Mouse (Mus musculus): Measurements from ENCODE around the gene Nfkb1. TPM values are rescaled to one million over a fixed set of nuclear protein-coding genes. Genes with fewer than 3 reads are reported as not detected.

Gene Nfkb1
- polyA plus RNA-seq, 1 experiment from 2014 or later: 10.2 TPM

GRCm38 (mm10) chr3:135607660-135608473, 83.5 kb downstream of the Nfkb1 start:
- ATAC-seq (ENCODE audit: low FRiP score): no peak
- H3K4me1 ChIP-seq (replicated peaks; ENCODE audit: control insufficient read depth, insufficient read depth, low read length): 0 out of 2 replicates have a peak, but pooled peaks cover 3% of the 10 kb centered on the region
- WGBS: 94% methylated on average over 24 of the region's 24 CpGs
- H3K4me3 ChIP-seq (replicated peaks; ENCODE audit: low read length): no peak overlapping the region
- no peak overlapping the region for H3K27ac ChIP-seq
- H3K36me3 ChIP-seq (replicated peaks; ENCODE audit: control insufficient read depth, insufficient read depth): peaks cover 66% of the 10 kb centered on the region
- DNase-seq (ENCODE audit: low spot score): no peak
- H3K9ac ChIP-seq: no peak overlapping the region
- no peaks in the 10 kb centered on the region for H3K27me3 ChIP-seq (ENCODE audit: control insufficient read depth, insufficient read depth, low read length)
- H3K4me2 ChIP-seq (replicated peaks): no peak overlapping the region
- H3K9me3 ChIP-seq (ENCODE audit: control insufficient read depth, low read length): no peaks in the 10 kb centered on the region

- Histone ChIP-seq H3K27me3 (ENCODE audit: control insufficient read depth, insufficient read depth, low read length) (no peaks in the 10 kb centered on the region), H3K27ac (no peak overlapping the region), H3K9me3 (ENCODE audit: control insufficient read depth, low read length) (no peaks in the 10 kb centered on the region), H3K4me1 (replicated peaks; ENCODE audit: control insufficient read depth, insufficient read depth, low read length) (0 out of 2 replicates have a peak, but pooled peaks cover 3% of the 10 kb centered on the region), H3K4me3 (replicated peaks; ENCODE audit: low read length) (no peak overlapping the region), H3K4me2 (replicated peaks) (no peak overlapping the region), H3K9ac (no peak overlapping the region), H3K36me3 (replicated peaks; ENCODE audit: control insufficient read depth, insufficient read depth) (peaks cover 66% of the 10 kb centered on the region)
- no peak for DNase-seq (ENCODE audit: low spot score)
- ATAC-seq (ENCODE audit: low FRiP score): no peak
- WGBS: 96% methylated on average over 9 of the region's 9 CpGs
Measured at GRCm38 (mm10) chr3:135607021-135607420, 84.3 kb downstream of the Nfkb1 start.

DNA sequence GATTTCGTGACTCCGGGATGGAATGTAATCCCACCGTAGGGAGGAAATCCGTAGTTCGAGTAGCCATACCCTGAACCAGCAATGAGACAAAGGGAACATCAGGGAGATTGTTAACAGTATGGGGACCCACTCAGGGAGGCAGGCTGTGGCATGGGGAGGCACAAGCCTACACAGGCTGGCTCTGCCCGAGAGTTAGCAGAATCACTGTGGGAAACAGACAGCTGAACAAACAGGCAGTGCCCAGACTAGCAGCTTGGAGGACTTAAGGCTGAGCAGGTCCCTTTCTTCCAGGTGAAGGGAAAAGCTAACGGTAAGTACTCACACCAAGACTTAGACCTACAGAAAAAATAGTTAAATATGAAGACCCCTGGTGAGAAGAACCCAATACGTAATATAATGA, 84.8 kb downstream of the Nfkb1 start:
- ATAC-seq (ENCODE audit: low FRiP score) (no peak), DNase-seq (ENCODE audit: low spot score) (no peak)
- Histone ChIP-seq H3K27ac (no peak overlapping the region), H3K4me2 (replicated peaks) (no peak overlapping the region), H3K36me3 (replicated peaks; ENCODE audit: control insufficient read depth, insufficient read depth) (peaks cover 68% of the 10 kb centered on the region), H3K9me3 (ENCODE audit: control insufficient read depth, low read length) (no peaks in the 10 kb centered on the region), H3K4me1 (replicated peaks; ENCODE audit: control insufficient read depth, insufficient read depth, low read length) (0 out of 2 replicates have a peak, but pooled peaks cover 3% of the 10 kb centered on the region), H3K9ac (no peak overlapping the region), H3K4me3 (replicated peaks; ENCODE audit: low read length) (no peak overlapping the region), H3K27me3 (ENCODE audit: control insufficient read depth, insufficient read depth, low read length) (no peaks in the 10 kb centered on the region)
- 88% methylated on average over 8 of the region's 8 CpGs for WGBS

GRCm38 (mm10) chr3:135605474-135605873, 85.9 kb downstream of the Nfkb1 start:
- no peak for DNase-seq (ENCODE audit: low spot score)
- no peak overlapping the region for H3K4me2 ChIP-seq (replicated peaks)
- H3K36me3 ChIP-seq (replicated peaks; ENCODE audit: control insufficient read depth, insufficient read depth): peaks cover 72% of the 10 kb centered on the region
- no peak overlapping the region for H3K4me3 ChIP-seq (replicated peaks; ENCODE audit: low read length)
- ATAC-seq (ENCODE audit: low FRiP score): no peak
- no peaks in the 10 kb centered on the region for H3K27me3 ChIP-seq (ENCODE audit: control insufficient read depth, insufficient read depth, low read length)
- H3K27ac ChIP-seq: no peak overlapping the region
- no peak overlapping the region for H3K9ac ChIP-seq
- 0 out of 2 replicates have a peak, but pooled peaks cover under 1% of the 10 kb centered on the region for H3K4me1 ChIP-seq (replicated peaks; ENCODE audit: control insufficient read depth, insufficient read depth, low read length)
- WGBS: 87% methylated on average over 4 of the region's 4 CpGs
- H3K9me3 ChIP-seq (ENCODE audit: control insufficient read depth, low read length): no peaks in the 10 kb centered on the region

- H3K9me3 ChIP-seq (ENCODE audit: control insufficient read depth, low read length): no peaks in the 10 kb centered on the region
- H3K27me3 ChIP-seq (ENCODE audit: control insufficient read depth, insufficient read depth, low read length): no peaks in the 10 kb centered on the region
- no peak for ATAC-seq (ENCODE audit: low FRiP score)
- no peak overlapping the region for H3K27ac ChIP-seq
- H3K36me3 ChIP-seq (replicated peaks; ENCODE audit: control insufficient read depth, insufficient read depth): peaks cover 70% of the 10 kb centered on the region
- H3K4me2 ChIP-seq (replicated peaks): no peak overlapping the region
- 90% methylated on average over 10 of the region's 10 CpGs for WGBS
- H3K4me1 ChIP-seq (replicated peaks; ENCODE audit: control insufficient read depth, insufficient read depth, low read length): no peaks in the 10 kb centered on the region
- H3K9ac ChIP-seq: no peak overlapping the region
- no peak overlapping the region for H3K4me3 ChIP-seq (replicated peaks; ENCODE audit: low read length)
- DNase-seq (ENCODE audit: low spot score): no peak
Measured at GRCm38 (mm10) chr3:135604626-135605417, 86.5 kb downstream of the Nfkb1 start.

DNA sequence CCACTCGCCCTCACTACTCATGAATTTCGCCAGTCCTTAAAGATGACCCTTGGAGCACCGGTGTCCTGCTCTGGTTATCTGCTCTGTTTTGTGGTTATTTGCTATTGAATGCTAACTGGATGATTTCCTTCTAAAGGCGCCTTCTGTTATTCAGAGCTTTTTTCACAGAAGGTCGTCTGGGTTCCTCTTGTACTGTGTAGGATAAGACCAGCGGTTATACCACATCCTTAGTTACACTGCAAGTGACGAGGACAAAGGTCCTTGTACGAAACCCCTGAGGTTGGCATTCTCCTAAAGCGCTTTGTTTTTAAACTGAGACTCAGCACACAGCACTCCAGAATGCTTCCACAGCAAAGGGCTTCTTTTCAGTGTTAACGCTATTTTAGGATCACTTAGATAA, 88.6 kb downstream of the Nfkb1 start:
- Histone ChIP-seq H3K4me2 (replicated peaks) (no peak overlapping the region), H3K4me3 (replicated peaks; ENCODE audit: low read length) (no peak overlapping the region), H3K9me3 (ENCODE audit: control insufficient read depth, low read length) (no peaks in the 10 kb centered on the region), H3K4me1 (replicated peaks; ENCODE audit: control insufficient read depth, insufficient read depth, low read length) (no peaks in the 10 kb centered on the region), H3K27me3 (ENCODE audit: control insufficient read depth, insufficient read depth, low read length) (no peaks in the 10 kb centered on the region), H3K36me3 (replicated peaks; ENCODE audit: control insufficient read depth, insufficient read depth) (peaks cover 70% of the 10 kb centered on the region), H3K9ac (no peak overlapping the region), H3K27ac (no peak overlapping the region)
- ATAC-seq (ENCODE audit: low FRiP score) (no peak), DNase-seq (ENCODE audit: low spot score) (no peak)
- WGBS: 78% methylated on average over 10 of the region's 10 CpGs

DNA sequence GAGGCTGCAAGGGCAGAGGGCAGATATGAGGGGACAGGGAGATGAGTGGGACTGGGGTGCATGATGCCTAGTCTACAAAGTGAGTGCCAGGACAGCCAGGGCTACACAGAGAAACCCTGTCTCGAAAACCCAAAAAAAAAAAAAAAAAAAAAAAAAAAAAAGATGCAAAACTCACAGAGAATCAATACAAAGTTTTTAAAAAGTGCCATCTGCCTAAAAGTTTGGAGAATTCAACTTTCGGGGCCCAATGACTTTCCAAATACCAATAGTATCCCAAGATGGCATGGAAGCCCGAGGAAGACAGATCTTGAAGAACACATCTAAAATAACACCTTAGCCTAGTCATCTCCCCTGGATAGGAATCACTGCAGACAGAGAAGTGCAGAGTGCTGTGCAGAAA, 93.0 kb downstream of the Nfkb1 start:
- H3K4me1 ChIP-seq (replicated peaks; ENCODE audit: control insufficient read depth, insufficient read depth, low read length): no peaks in the 10 kb centered on the region
- no peak overlapping the region for H3K27ac ChIP-seq
- peaks cover 51% of the 10 kb centered on the region for H3K36me3 ChIP-seq (replicated peaks; ENCODE audit: control insufficient read depth, insufficient read depth)
- no peaks in the 10 kb centered on the region for H3K27me3 ChIP-seq (ENCODE audit: control insufficient read depth, insufficient read depth, low read length)
- H3K4me3 ChIP-seq (replicated peaks; ENCODE audit: low read length): no peak overlapping the region
- DNase-seq (ENCODE audit: low spot score) (no peak), ATAC-seq (ENCODE audit: low FRiP score) (no peak)
- H3K9me3 ChIP-seq (ENCODE audit: control insufficient read depth, low read length): no peaks in the 10 kb centered on the region
- H3K4me2 ChIP-seq (replicated peaks): no peak overlapping the region
- H3K9ac ChIP-seq: no peak overlapping the region
- 81% methylated on average over 3 of the region's 3 CpGs for WGBS

DNA sequence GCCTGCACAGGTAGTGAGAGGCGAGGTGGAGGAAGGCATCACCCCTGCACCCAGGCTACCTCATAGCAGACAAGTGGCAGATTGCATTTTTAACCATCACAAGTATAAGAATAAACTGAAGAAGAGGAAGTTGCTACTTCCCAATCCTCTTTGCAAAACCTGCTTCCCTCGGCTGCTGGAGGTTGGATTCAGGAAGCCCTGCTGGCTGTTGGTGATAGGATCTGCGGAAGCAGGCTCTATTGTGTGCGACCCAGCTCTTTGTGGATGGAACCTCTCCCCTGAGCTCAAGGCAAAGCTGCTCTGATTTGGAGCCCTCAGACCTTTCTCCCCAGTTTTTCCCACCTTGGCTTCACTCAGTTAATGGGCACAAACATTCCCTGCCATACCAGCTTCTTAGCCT, 94.3 kb downstream of the Nfkb1 start:
- Histone ChIP-seq H3K27me3 (ENCODE audit: control insufficient read depth, insufficient read depth, low read length) (no peaks in the 10 kb centered on the region), H3K4me1 (replicated peaks; ENCODE audit: control insufficient read depth, insufficient read depth, low read length) (no peaks in the 10 kb centered on the region), H3K36me3 (replicated peaks; ENCODE audit: control insufficient read depth, insufficient read depth) (peaks cover 46% of the 10 kb centered on the region), H3K9me3 (ENCODE audit: control insufficient read depth, low read length) (no peaks in the 10 kb centered on the region), H3K9ac (no peak overlapping the region), H3K27ac (no peak overlapping the region), H3K4me3 (replicated peaks; ENCODE audit: low read length) (no peak overlapping the region), H3K4me2 (replicated peaks) (no peak overlapping the region)
- no peak for DNase-seq (ENCODE audit: low spot score)
- no peak for ATAC-seq (ENCODE audit: low FRiP score)
- 59% methylated on average over 4 of the region's 4 CpGs for WGBS

- DNase-seq (ENCODE audit: low spot score) (no peak), ATAC-seq (ENCODE audit: low FRiP score) (no peak)
- Histone ChIP-seq H3K27ac (no peak overlapping the region), H3K9ac (no peak overlapping the region), H3K4me2 (replicated peaks) (no peak overlapping the region), H3K4me3 (replicated peaks; ENCODE audit: low read length) (no peak overlapping the region), H3K36me3 (replicated peaks; ENCODE audit: control insufficient read depth, insufficient read depth) (peaks cover 43% of the 10 kb centered on the region), H3K4me1 (replicated peaks; ENCODE audit: control insufficient read depth, insufficient read depth, low read length) (no peaks in the 10 kb centered on the region), H3K27me3 (ENCODE audit: control insufficient read depth, insufficient read depth, low read length) (no peaks in the 10 kb centered on the region), H3K9me3 (ENCODE audit: control insufficient read depth, low read length) (no peaks in the 10 kb centered on the region)
- WGBS: 80% methylated on average over 21 of the region's 21 CpGs
Measured at GRCm38 (mm10) chr3:135594238-135594917, 97.0 kb downstream of the Nfkb1 start.

Data from hindbrain, embryonic 14.5 days (tissue).